23 mouse cellular contexts compared by ENCODE assay signal in genomic region chr19:29656620-29657019, GRCm38 (mm10). TPM values are rescaled to one million over a fixed set of nuclear protein-coding genes. Genes with fewer than 3 reads are reported as not detected.
DNase-seq lines count a peak whose midpoint lies in the region; ATAC-seq and TF ChIP-seq lines count a peak whose summit lies in the region.
"Had no signal": no experiment of that assay in that cellular context is flagged by ENCODE, and none has a peak within 500 bp of the region (broad histone marks: within the 10 kb centered on the region; RNA-seq: fewer than 3 reads in every experiment).

No protein-coding gene starts in this region.

- H3K79me2 ChIP-seq in C2C12 (ENCODE audit: control insufficient read depth, insufficient read depth) (no peaks in the 10 kb centered on the region), MEL (ENCODE audit: control insufficient read depth, insufficient read depth, low read length, poor library complexity) (no peaks in the 10 kb centered on the region)

- TF ChIP-seq EP300 in MEL (IDR thresholded peaks at IDR 0.05; ENCODE audit: low read depth in 1 of 2, low read length in 2 of 2), result no peak

- H3K79me3 ChIP-seq in C2C12 (ENCODE audit: low read depth), result no peaks in the 10 kb centered on the region

- TF ChIP-seq CTCF in C2C12 (IDR thresholded peaks at IDR 0.05; ENCODE audit: control insufficient read depth, insufficient read depth, insufficient read length), result no peak
- no peak for TF ChIP-seq CTCF in MEL (IDR thresholded peaks at IDR 0.05 in 2 of 3, conservative IDR thresholded peaks at IDR 0.05 in 1 of 3; ENCODE audit: control insufficient read depth in 1 of 3, insufficient read depth in 1 of 3, low read depth in 2 of 3, low read length in 3 of 3, poor library complexity in 1 of 3, severe bottlenecking in 1 of 3)

- peaks cover 11% of the 10 kb centered on the region; the same call in 1 of the 2 replicates for H3K4me1 ChIP-seq in embryonic facial prominence, embryonic 13.5 days
- peaks cover 26% of the 10 kb centered on the region for H3K4me1 ChIP-seq in embryonic facial prominence, embryonic 10.5 days
- H3K4me1 ChIP-seq in MEL (ENCODE audit: control insufficient read depth in 1 of 2, insufficient read depth in 2 of 2, low read length in 2 of 2), result peaks cover 9% of the 10 kb centered on the region in 2 experiments
- peaks cover 22% of the 10 kb centered on the region; the same call in 1 of the 2 replicates for H3K4me1 ChIP-seq in limb, embryonic 10.5 days
- H3K4me1 ChIP-seq: forebrain, embryonic 15.5 days; heart, embryonic 12.5 days; hindbrain, embryonic 15.5 days had no signal

- H3K4me3 ChIP-seq in embryonic facial prominence, embryonic 13.5 days, result no peak overlapping the region
- no peak overlapping the region for H3K4me3 ChIP-seq in embryonic facial prominence, embryonic 10.5 days
- no peak overlapping the region for H3K4me3 ChIP-seq in C2C12 (ENCODE audit: insufficient read depth, poor library complexity, severe bottlenecking)
- H3K4me3 ChIP-seq in MEL (ENCODE audit: control insufficient read depth in 1 of 2, insufficient read depth in 1 of 2, low read depth in 2 of 2, low read length in 2 of 2), result no peak overlapping the region
- no peak overlapping the region for H3K4me3 ChIP-seq in limb, embryonic 10.5 days
- H3K4me3 ChIP-seq: embryonic facial prominence, embryonic 15.5 days; erythroblast, embryonic 14.5 days; forebrain, embryonic 10.5 days; forebrain, embryonic 15.5 days; heart, embryonic 12.5 days; hindbrain, embryonic 15.5 days had no signal

- no peaks in the 10 kb centered on the region for H3K9me3 ChIP-seq in embryonic facial prominence, embryonic 13.5 days
- no peaks in the 10 kb centered on the region for H3K9me3 ChIP-seq in embryonic facial prominence, embryonic 10.5 days
- H3K9me3 ChIP-seq in MEL (replicated peaks; ENCODE audit: insufficient read depth, low read length), result no peaks in the 10 kb centered on the region
- no peaks in the 10 kb centered on the region for H3K9me3 ChIP-seq in limb, embryonic 10.5 days (replicated peaks)
- H3K9me3 ChIP-seq: embryonic facial prominence, embryonic 15.5 days; forebrain, embryonic 10.5 days; forebrain, embryonic 15.5 days; heart, embryonic 12.5 days; hindbrain, embryonic 15.5 days had no signal

- H3ac ChIP-seq in C2C12 (ENCODE audit: control insufficient read depth, insufficient read length, low read depth), result no peak overlapping the region

- 65% methylated on average over 5 of the region's 5 CpGs for WGBS in embryonic facial prominence, embryonic 13.5 days
- 73% methylated on average over 5 of the region's 5 CpGs for WGBS in embryonic facial prominence, embryonic 10.5 days
- 87% methylated on average over 5 of the region's 5 CpGs for WGBS in limb, embryonic 10.5 days

- no peak overlapping the region for H3K9ac ChIP-seq in embryonic facial prominence, embryonic 13.5 days
- H3K9ac ChIP-seq in MEL (ENCODE audit: control insufficient read depth, low read depth, low read length, poor library complexity, severe bottlenecking), result no peak overlapping the region
- H3K9ac ChIP-seq: embryonic facial prominence, embryonic 15.5 days; forebrain, embryonic 15.5 days; heart, embryonic 12.5 days; hindbrain, embryonic 15.5 days had no signal

- no peak for ATAC-seq in embryonic facial prominence, embryonic 13.5 days (ENCODE audit: insufficient number of reproducible peaks, insufficient read depth, low FRiP score, low TSS enrichment, low read depth)
- ATAC-seq: activated CD4-positive, CD25-positive, alpha-beta regulatory T cell, adult 4 months; forebrain, embryonic 15.5 days; intestine, embryonic 16.5 days had no signal

- no peak for TF ChIP-seq RAD21 in MEL (IDR thresholded peaks at IDR 0.05; ENCODE audit: low read depth, low read length)

- H3K27ac ChIP-seq in embryonic facial prominence, embryonic 13.5 days, result 0 out of 2 replicates have a peak overlapping the region, but pooled peaks have one; percentile 13
- H3K27ac ChIP-seq in embryonic facial prominence, embryonic 10.5 days (replicated peaks), result no peak overlapping the region
- H3K27ac ChIP-seq in MEL (ENCODE audit: control insufficient read depth, low read depth, low read length), result no peak overlapping the region
- H3K27ac ChIP-seq in limb, embryonic 10.5 days, result peak overlapping the region; percentile 62
- H3K27ac ChIP-seq: embryonic facial prominence, embryonic 15.5 days; forebrain, embryonic 10.5 days; forebrain, embryonic 15.5 days; hindbrain, embryonic 15.5 days had no signal

- H3K36me3 ChIP-seq in embryonic facial prominence, embryonic 13.5 days, result no peaks in the 10 kb centered on the region
- H3K36me3 ChIP-seq in embryonic facial prominence, embryonic 10.5 days (replicated peaks), result no peaks in the 10 kb centered on the region
- H3K36me3 ChIP-seq in C2C12 (ENCODE audit: control insufficient read depth, insufficient read depth) (no peaks in the 10 kb centered on the region), MEL (ENCODE audit: control insufficient read depth in 1 of 2, insufficient read depth in 2 of 2, low read length in 2 of 2) (peaks cover 0 to 10% of the 10 kb centered on the region in 2 experiments; a peak in 2 of 4 replicates)
- no peaks in the 10 kb centered on the region for H3K36me3 ChIP-seq in limb, embryonic 10.5 days
- H3K36me3 ChIP-seq: embryonic facial prominence, embryonic 15.5 days; forebrain, embryonic 10.5 days; forebrain, embryonic 15.5 days; heart, embryonic 12.5 days; hindbrain, embryonic 15.5 days had no signal

- no peak overlapping the region for H3K4me2 ChIP-seq in embryonic facial prominence, embryonic 13.5 days
- H3K4me2 ChIP-seq: embryonic facial prominence, embryonic 15.5 days; forebrain, embryonic 15.5 days; heart, embryonic 12.5 days; hindbrain, embryonic 15.5 days had no signal

- TF ChIP-seq POLR2A in MEL (IDR thresholded peaks at IDR 0.05; ENCODE audit: control insufficient read depth in 1 of 2, insufficient read depth in 1 of 2, low read depth in 1 of 2, low read length in 2 of 2, poor library complexity in 1 of 2), result no peak

- no peak for DNase-seq in embryonic facial prominence, embryonic 10.5 days (ENCODE audit: low spot score)
- DNase-seq in MEL (ENCODE audit: low read depth, low spot score), result no peak
- DNase-seq in limb, embryonic 10.5 days (ENCODE audit: low spot score), result no peak
- DNase-seq in thymus, postnatal 36 days, result no peak
- DNase-seq in thymus, postnatal 0 days (ENCODE audit: low spot score), result no peak
- no peak for DNase-seq in layer of hippocampus, adult 8-10 months (ENCODE audit: low spot score in 2 of 2)
- DNase-seq: adrenal gland, postnatal 25 days; cerebellum, adult 18-20 months; cerebellum, adult 9-11 months; cerebellum, postnatal 36 days; gastrocnemius, postnatal 14 days had no signal

- no peaks in the 10 kb centered on the region for H3K27me3 ChIP-seq in embryonic facial prominence, embryonic 13.5 days
- H3K27me3 ChIP-seq in embryonic facial prominence, embryonic 10.5 days (replicated peaks; ENCODE audit: low read depth, poor library complexity, severe bottlenecking), result no peaks in the 10 kb centered on the region
- H3K27me3 ChIP-seq in C2C12 (ENCODE audit: control insufficient read depth, insufficient read depth, insufficient read length) (no peaks in the 10 kb centered on the region), MEL (ENCODE audit: control insufficient read depth in 1 of 2, insufficient read depth in 2 of 2, low read length in 2 of 2) (peaks cover 0 to 2% of the 10 kb centered on the region in 2 experiments; a peak in 1 of 4 replicates)
- no peaks in the 10 kb centered on the region for H3K27me3 ChIP-seq in limb, embryonic 10.5 days (ENCODE audit: low read depth, poor library complexity, severe bottlenecking)
- H3K27me3 ChIP-seq: embryonic facial prominence, embryonic 15.5 days; forebrain, embryonic 15.5 days; hindbrain, embryonic 15.5 days had no signal

TF ChIP-seq in C2C12, 6 proteins besides CTCF, POLR2A, EP300 and RAD21 (continues in another document):
- TF ChIP-seq MYOG (IDR thresholded peaks at IDR 0.05; ENCODE audit: control insufficient read depth, extremely low read depth, insufficient read length) (no peak), MYOD1 (IDR thresholded peaks at IDR 0.05; ENCODE audit: control insufficient read depth, insufficient read length, low read depth) (no peak), MAX (IDR thresholded peaks at IDR 0.05) (no peak), USF1 (IDR thresholded peaks at IDR 0.05; ENCODE audit: low read depth) (no peak)

TF ChIP-seq in MEL, 35 proteins besides CTCF, POLR2A, EP300 and RAD21:
- TF ChIP-seq ETS1 (IDR thresholded peaks at IDR 0.05; ENCODE audit: low read depth, low read length) (0 out of 2 replicates have a peak, but pooled peaks have one; percentile 8), SIN3A (IDR thresholded peaks at IDR 0.05; ENCODE audit: low read length) (no peak), MYB (IDR thresholded peaks at IDR 0.05; ENCODE audit: low read depth, low read length) (no peak)

RNA-seq across cellular contexts. Expression of gene Ermp1, which starts 8.4 kb away (rescaled TPM):
- 18.5 and 21.9 TPM in 2 replicates for polyA plus RNA-seq in embryonic facial prominence, embryonic 13.5 days (2015; fragmentation: Nextera tagmentation; extraction: Ambion mirVana)
- polyA plus RNA-seq in embryonic facial prominence, embryonic 10.5 days (2016; fragmentation: Nextera tagmentation; extraction: Ambion mirVana), result 16.9 and 17.7 TPM in 2 replicates
- polyA plus RNA-seq in C2C12 (2012; fragmentation: generic; extraction: Trizol) (8.8 TPM), MEL (2012; ENCODE audit: insufficient read depth in 1 of 2, insufficient read length in 2 of 2, low read depth in 1 of 2, low replicate concordance in 2 of 2, missing spikeins in 1 of 2) (100 to 1,000 TPM in 1 of 2 experiments, 10 to 100 TPM in 1; 82.0 to 167 TPM)
- total RNA-seq in MEL (2012; rRNA removed), result 62.3 and 68.4 TPM in 2 replicates
- 18.1 and 18.2 TPM in 2 replicates for polyA plus RNA-seq in limb, embryonic 10.5 days (2016; fragmentation: Nextera tagmentation; extraction: Ambion mirVana)
- polyA plus RNA-seq in thymus, postnatal 0 days (2015; fragmentation: Nextera tagmentation; extraction: Ambion mirVana), result 9.6 and 10.7 TPM in 2 replicates
- total RNA-seq in layer of hippocampus, adult 8-10 months (2022), result 10 to 100 TPM; 50.4 to 55.2 (median 51.1) TPM

RNA-seq across cellular contexts. Expression of gene Mlana, which starts 41.0 kb away (rescaled TPM):
- 1.4 and 1.7 TPM in 2 replicates for polyA plus RNA-seq in embryonic facial prominence, embryonic 13.5 days (2015; fragmentation: Nextera tagmentation; extraction: Ambion mirVana)
- polyA plus RNA-seq in embryonic facial prominence, embryonic 10.5 days (2016; fragmentation: Nextera tagmentation; extraction: Ambion mirVana), result 0.21 and 0.50 TPM in 2 replicates
- polyA plus RNA-seq in C2C12 (2012; fragmentation: generic; extraction: Trizol), result not detected
- 0.27 and 0.69 TPM in 2 replicates for total RNA-seq in MEL (2012; rRNA removed)
- polyA plus RNA-seq in MEL (2012; ENCODE audit: insufficient read depth in 1 of 2, insufficient read length in 2 of 2, low read depth in 1 of 2, low replicate concordance in 2 of 2, missing spikeins in 1 of 2), result under 1 TPM in 1 of 2 experiments, not detected in 1; 0.78 TPM
- polyA plus RNA-seq in limb, embryonic 10.5 days (2016; fragmentation: Nextera tagmentation; extraction: Ambion mirVana), result not detected in 2 replicates
- 0.18 TPM in 1 of 2 replicates, not detected in the other for polyA plus RNA-seq in thymus, postnatal 0 days (2015; fragmentation: Nextera tagmentation; extraction: Ambion mirVana)
- total RNA-seq in layer of hippocampus, adult 8-10 months (2022), result under 1 TPM in 2 of 4 experiments, not detected in 2; 0.64 to 0.72 TPM
- total RNA-seq: adrenal gland, adult 18-20 months; adrenal gland, postnatal 25 days; gastrocnemius, postnatal 14 days had no signal
- polyA plus RNA-seq: activated CD4-positive, CD25-positive, alpha-beta regulatory T cell, adult 4 months; erythroblast, embryonic 14.5 days; forebrain, embryonic 15.5 days; gonadal fat pad, adult 2 months; hindbrain, embryonic 15.5 days; intestine, embryonic 16.5 days had no signal

Comparison
In these comparisons a context has a peak if more than half of its experiments do, and no peak if none do; other contexts are left out.
1. H3K27ac ChIP-seq: peak in embryonic facial prominence, embryonic 13.5 days (single experiment) and limb, embryonic 10.5 days (single experiment); none in embryonic facial prominence, embryonic 10.5 days (single experiment) and MEL (single experiment).